In the genomic region with DNA sequence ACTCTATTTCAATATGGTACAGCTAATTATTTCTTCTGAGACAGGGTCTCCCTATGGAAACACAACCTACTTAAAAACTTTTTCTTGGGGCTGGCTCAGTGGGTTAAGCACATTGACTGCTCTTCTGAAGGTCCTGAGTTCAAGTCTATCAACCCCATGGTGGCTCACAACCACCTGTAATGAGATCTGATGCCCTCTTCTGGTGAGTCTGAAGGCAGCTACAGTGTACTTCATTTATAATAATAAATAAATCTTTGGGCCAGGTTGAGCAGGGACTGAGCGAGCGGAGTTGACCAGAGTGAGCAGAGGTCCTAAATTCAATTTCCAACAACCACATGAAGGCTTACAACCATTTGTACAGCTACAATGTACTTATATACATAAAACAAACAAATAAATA, we compare ENCODE assay signal across 12 mouse cellular contexts.
"Had no signal": no experiment of that assay in that cellular context is flagged by ENCODE, and none has a peak within 500 bp of the region (broad histone marks: within the 10 kb centered on the region; RNA-seq: fewer than 3 reads in every experiment).

No protein-coding gene starts in this region.

- H3K4me2 ChIP-seq: kidney, embryonic 15.5 days; limb, embryonic 15.5 days; liver, embryonic 15.5 days; lung, embryonic 14.5 days; midbrain, embryonic 12.5 days; neural tube, embryonic 15.5 days had no signal

- DNase-seq: kidney, adult 2 months; kidney, postnatal 25 days; lung, embryonic 14.5 days; right cerebral cortex, adult 18-20 months; right cerebral cortex, postnatal 25 days; thymus, postnatal 4 days had no signal

- H3K9ac ChIP-seq: kidney, embryonic 15.5 days; limb, embryonic 15.5 days; liver, embryonic 15.5 days; lung, embryonic 14.5 days; midbrain, embryonic 12.5 days; neural tube, embryonic 15.5 days had no signal

- H3K27me3 ChIP-seq: kidney, embryonic 15.5 days; limb, embryonic 15.5 days; liver, embryonic 15.5 days; midbrain, embryonic 12.5 days; neural tube, embryonic 15.5 days had no signal

- H3K4me1 ChIP-seq: liver, embryonic 15.5 days; midbrain, embryonic 12.5 days; neural tube, embryonic 15.5 days had no signal

- H3K27ac ChIP-seq: kidney, embryonic 15.5 days; limb, embryonic 15.5 days; liver, embryonic 15.5 days; midbrain, embryonic 12.5 days; neural tube, embryonic 15.5 days had no signal

- H3K4me3 ChIP-seq: kidney, embryonic 15.5 days; limb, embryonic 15.5 days; liver, embryonic 15.5 days; midbrain, embryonic 12.5 days; myocyte; neural tube, embryonic 15.5 days had no signal

- H3K9me3 ChIP-seq: kidney, embryonic 15.5 days; limb, embryonic 15.5 days; liver, embryonic 15.5 days; midbrain, embryonic 12.5 days; neural tube, embryonic 15.5 days had no signal

- H3K36me3 ChIP-seq: kidney, embryonic 15.5 days; limb, embryonic 15.5 days; liver, embryonic 15.5 days; midbrain, embryonic 12.5 days; neural tube, embryonic 15.5 days had no signal
